Mouse (Mus musculus): Measurements from ENCODE around the gene Slc2a4.

DNA sequence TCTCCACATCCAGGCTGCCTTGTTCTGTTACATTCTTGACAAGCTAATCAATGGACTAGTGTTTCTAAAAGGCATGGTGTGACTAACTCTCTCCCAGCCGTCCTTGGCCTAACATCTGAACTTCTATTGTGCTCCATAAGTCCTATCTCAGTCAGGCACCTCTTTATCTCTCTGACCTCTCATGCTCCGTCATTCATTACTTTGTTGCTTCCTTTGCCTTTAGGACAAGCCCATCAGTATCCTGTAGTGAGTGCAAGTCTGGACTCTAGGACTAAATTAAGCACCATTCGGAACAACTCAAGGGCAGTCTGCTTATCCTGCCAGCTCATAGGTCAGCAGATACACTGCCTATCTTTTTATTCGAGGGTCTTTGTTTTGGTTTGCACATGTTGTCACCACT, 28.3 kb upstream of the Slc2a4 start:
- TF ChIP-seq POLR2A (IDR thresholded peaks at IDR 0.05; ENCODE audit: low read depth, low read length) (no peak), CTCF (IDR thresholded peaks at IDR 0.05; ENCODE audit: extremely low read depth, insufficient read depth, insufficient read length, insufficient replicate concordance) (no peak)

All from spleen, adult 2 months (tissue).